Mouse (Mus musculus) spleen, adult 2 months (tissue): ENCODE data around the gene Tns1.

Experiments used
- CTCF ChIP-seq: fragments of 200-500 bp; IDR thresholded peaks from 2 replicates; pipeline ENCODE4 v1.5.1; 2011; ENCODE audit warnings: mild to moderate bottlenecking, inconsistent platforms; ENCODE audit not compliant: insufficient read depth, insufficient read length, insufficient replicate concordance; ENCODE audit errors: extremely low read depth
- POLR2A ChIP-seq: fragments of 200-500 bp; IDR thresholded peaks from 2 replicates; pipeline ENCODE4 v1.6.1; 2011; ENCODE audit warnings: low read depth, low read length, inconsistent platforms

GRCm38 (mm10) chr1:73875676-73876218, 248.5 kb downstream of the Tns1 start:
- TF ChIP-seq POLR2A (no peak), CTCF (no peak)
